Mouse (Mus musculus): ENCODE results near the gene Dct.

Dct gene

DNA sequence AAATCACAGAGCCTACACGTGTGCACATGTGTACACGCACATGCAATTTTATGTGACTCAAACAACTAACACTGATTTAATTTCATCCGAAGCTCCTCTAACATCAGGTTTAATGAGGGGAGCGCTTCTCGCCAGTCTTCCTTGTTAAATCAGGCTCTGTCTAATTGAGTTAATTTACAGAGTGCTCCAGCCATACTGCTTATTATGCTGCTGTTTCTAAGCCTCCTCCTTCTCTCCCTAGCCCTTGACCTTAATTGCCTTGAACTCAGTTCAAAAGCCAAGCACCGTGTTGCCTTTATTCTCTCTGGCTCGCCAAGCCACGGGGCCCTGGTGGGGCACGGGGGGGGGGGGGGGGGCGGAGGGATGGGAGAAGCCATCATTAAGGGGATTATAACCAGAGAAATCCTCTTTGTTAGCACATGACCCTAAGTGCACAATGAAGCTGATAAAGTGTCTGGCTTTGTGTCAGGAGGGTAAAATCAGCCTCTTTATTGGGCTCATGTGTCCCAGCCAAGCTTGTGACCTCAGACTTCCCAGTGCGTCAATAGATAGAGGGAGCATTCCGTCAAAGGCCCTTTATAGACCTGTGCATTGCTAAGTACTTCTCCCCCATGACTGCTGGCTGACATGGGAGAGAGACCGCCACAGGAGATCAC lies at the start of gene Dct:
Gene Dct, minus strand, starts transcription at position 270 of the 656 bp plus-strand sequence.
- no peak for DNase-seq (ENCODE audit: low read depth, low spot score)

- no peak for DNase-seq (ENCODE audit: low read depth, low spot score)
Measured at GRCm38 (mm10) chr14:118101227-118101990, 49.4 kb upstream of the Dct start.

DNA sequence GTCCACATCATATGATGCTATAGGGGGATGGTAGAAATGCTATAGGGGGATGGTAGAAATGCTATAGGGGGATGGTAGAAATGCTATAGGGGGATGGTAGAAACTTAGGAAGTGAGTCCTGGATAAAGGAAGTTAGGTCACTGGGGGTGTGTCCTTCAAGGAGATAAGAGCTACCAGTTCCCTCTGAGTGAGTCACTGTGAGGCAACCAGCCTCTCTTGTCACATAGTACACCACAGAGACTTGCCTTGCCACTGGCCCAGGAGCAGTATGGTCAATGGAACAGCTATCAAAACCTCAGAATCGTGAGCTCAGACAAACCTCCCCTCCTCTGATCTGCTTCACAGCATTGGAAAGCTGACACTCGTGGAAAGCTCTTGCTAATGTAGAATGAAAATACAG lies 46.2 kb upstream of the Dct start:
- DNase-seq (ENCODE audit: low read depth, low spot score): no peak

- DNase-seq (ENCODE audit: low read depth, low spot score): no peak
Measured at GRCm38 (mm10) chr14:118089806-118090392, 37.9 kb upstream of the Dct start.

GRCm38 (mm10) chr14:118089215-118089805 lies 37.3 kb upstream of the Dct start:
- DNase-seq (ENCODE audit: low read depth, low spot score): peak; percentile 89

GRCm38 (mm10) chr14:118088437-118089207 lies 36.6 kb upstream of the Dct start:
- no peak for DNase-seq (ENCODE audit: low read depth, low spot score)

GRCm38 (mm10) chr14:118086271-118087035 lies 34.4 kb upstream of the Dct start:
- DNase-seq (ENCODE audit: low read depth, low spot score): no peak

GRCm38 (mm10) chr14:118083851-118084250 lies 31.8 kb upstream of the Dct start:
- DNase-seq (ENCODE audit: low read depth, low spot score): no peak

- no peak for DNase-seq (ENCODE audit: low read depth, low spot score)
Measured at GRCm38 (mm10) chr14:118080606-118081005, 28.6 kb upstream of the Dct start.

- DNase-seq (ENCODE audit: low read depth, low spot score): no peak
Measured at GRCm38 (mm10) chr14:118070100-118070499, 18.1 kb upstream of the Dct start.

GRCm38 (mm10) chr14:118069439-118070079 lies 17.5 kb upstream of the Dct start:
- DNase-seq (ENCODE audit: low read depth, low spot score): no peak

DNA sequence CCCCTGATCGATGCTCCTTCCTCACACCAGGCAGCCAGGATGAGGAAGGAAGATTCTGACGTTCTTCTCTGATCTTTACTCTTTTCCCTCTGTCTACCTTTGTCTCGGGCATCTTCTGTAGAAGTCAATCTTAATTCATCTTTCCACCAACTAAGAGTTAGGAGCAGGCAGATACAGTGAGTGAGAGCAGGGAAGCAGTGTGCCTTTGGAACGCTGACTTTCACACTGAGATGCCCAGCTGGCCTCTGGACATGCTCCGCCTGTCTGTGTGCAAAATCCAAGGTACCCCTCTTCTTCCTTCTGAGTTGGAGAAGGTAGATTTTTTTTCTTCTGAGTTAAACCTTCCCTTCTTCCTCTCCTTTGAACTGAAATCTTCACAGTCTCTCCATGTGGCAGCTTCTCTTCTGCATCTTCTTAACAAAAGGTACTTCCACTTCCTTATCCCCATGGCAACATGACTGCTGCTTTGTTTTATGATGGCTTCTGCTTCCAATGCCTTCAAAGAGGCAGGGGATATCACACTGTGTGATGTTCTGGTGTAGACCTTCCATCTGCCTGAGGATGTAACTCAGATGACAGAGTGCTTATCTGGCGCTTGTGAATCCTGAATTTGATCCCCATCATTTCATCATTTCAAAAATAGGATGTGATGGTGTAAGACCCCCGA lies 9.9 kb upstream of the Dct start:
- DNase-seq (ENCODE audit: low read depth, low spot score): no peak

DNA sequence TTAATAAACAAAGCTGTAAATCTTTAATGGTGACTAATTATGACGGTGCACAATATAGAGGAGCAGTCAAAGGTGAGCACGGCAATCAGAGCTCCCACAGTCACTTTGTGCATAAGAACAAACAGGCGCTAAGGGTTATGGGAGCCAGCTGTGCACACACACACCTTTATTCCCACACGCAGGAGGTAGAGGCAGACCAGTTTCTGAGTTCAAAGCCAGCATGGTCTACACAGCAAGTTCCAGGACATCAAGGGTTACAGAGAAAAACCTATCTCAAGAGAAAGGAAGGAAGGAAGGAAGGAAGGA lies 6.5 kb upstream of the Dct start:
- no peak for DNase-seq (ENCODE audit: low read depth, low spot score)

DNA sequence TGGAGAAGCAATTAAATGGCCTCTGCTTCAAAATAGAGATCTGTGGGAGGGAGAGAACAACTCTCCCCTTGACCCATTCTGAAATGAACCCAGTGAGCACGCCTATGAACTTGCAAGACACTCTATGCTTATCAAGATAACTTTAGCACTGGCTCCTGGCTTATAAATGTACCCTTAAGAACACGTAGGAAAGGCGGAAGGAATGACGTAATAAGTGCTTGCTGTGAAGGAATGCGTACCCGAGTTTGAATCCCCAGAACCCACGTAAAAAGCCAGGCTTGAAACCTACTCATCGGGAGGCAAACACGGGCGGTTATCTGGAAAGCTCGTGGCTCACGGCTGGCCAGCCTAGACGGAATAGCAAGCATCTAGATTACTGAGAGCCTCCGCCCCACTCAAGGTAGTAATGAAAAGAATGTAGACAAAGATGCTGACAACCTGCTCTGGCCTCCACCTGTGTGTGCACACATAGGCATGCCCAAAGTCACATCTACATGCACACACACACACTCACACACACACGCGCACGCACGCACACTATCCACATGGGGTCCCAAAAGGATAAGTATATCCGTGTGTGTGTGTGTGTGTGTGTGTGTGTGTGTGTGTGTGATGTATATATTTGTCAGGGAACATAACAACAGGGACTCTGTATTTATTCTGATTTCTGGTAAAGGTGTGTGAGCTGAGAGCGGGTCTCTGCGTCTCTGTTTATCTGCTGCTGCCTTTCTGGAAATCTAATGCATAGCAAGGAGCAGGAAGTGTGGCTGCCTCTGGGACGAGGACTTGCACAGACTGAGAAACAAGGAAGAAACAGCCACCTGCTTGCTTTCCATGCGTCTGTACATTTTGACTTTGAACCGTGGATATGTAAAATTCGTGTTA lies 5.9 kb upstream of the Dct start:
- no peak for DNase-seq (ENCODE audit: low read depth, low spot score)

- DNase-seq (ENCODE audit: low read depth, low spot score): no peak
Measured at GRCm38 (mm10) chr14:118052770-118053169, 726 bp upstream of the Dct start.

DNA sequence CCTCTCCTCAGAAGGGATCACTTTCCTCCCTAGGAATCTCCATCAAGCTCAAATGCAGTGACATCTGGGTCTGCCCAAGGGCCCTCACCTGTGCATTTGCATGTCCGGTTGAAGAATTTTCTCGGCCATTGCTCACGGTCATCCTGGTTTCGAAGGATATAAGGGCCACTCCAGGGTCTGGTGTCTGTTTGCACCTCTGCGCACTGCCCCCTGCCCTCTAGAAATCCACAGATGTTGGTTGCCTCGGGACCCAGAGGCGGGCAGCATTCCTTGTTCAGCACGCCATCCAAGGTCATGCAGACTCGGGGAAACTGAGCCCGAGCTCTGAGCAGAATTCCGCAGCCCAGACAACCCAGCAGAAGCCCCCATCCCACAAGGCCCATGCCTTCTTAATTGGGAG lies 648 bp downstream of the Dct start:
- DNase-seq (ENCODE audit: low read depth, low spot score): no peak

- no peak for DNase-seq (ENCODE audit: low read depth, low spot score)
Measured at GRCm38 (mm10) chr14:118050990-118051389, 1.1 kb downstream of the Dct start.

DNA sequence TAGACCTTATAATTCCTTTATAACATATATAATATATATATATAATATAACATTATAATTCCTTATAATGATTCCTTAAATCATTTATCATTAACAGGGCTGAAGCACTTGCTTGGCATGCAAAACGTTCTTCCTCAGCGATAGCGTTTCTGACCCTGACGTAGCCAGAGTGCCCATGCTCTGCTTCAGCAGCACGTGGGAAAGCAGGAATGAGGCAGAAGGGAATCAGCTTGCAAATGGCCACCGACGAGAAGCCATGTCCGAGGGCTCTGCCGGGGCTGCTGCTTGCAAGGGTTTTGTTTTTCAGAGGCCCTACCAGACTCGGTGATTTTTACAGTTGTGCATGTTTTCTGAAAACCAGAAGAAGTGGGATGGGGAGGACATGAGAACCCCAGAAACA lies 1.6 kb downstream of the Dct start:
- DNase-seq (ENCODE audit: low read depth, low spot score): no peak

DNA sequence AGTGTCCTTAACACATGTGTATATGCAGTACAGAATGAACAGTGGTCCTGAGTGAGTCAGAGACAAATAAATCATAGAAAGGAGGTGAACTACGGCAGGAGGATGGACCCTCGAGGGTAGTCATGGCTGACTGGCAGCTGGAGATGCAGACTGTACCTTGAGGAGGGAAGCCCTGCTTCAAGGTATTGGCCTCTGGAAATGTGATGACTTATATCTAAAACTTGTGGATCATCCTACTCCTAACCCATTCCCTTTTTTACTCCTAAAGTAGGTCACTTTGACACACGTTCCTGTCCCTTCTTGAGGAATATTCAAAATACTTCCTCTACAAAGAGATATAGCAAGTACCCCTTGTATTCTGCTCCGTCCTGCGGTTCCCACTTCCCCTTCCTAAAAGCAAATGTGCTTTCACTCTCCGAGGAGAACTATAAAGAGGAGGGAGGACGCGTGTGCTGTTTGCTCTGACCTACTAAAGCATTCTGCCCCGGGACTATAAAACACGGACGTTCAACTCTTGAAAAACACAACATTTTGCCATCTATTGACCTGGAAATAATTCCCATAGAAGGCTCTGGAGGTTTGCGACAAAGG lies 2.3 kb downstream of the Dct start:
- no peak for DNase-seq (ENCODE audit: low read depth, low spot score)

Measured in CD4-positive helper T cell, adult 2 months (primary cell).